18 mouse cellular contexts compared by ENCODE assay signal in the genomic region with DNA sequence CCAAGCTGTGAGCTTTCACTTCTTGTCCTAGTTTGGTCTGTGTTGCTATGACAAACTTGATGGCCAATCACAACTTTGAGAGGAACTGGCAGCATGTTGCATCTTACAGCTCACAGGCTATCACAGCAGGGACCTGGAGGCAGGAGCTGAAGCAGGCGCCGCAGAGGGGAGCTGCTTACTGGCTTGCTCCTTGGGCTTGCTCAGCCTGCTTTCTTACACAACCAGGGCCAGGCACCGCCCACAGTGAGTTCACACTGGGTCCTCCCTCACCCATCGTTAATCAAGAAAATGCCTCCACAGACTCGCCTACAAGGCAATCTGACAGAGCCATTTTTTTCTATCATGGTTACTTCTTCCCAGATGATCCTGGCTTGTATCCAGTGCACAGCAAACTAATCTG.
DNase-seq lines count a peak whose midpoint lies in the region; ATAC-seq lines count a peak whose summit lies in the region.
"Had no signal": no experiment of that assay in that cellular context is flagged by ENCODE, and none has a peak within 500 bp of the region (broad histone marks: within the 10 kb centered on the region; RNA-seq: fewer than 3 reads in every experiment).

No protein-coding gene starts in this region.

- H3K4me3 ChIP-seq in forebrain, embryonic 12.5 days (replicated peaks), result no peak overlapping the region
- H3K4me3 ChIP-seq: hindbrain, embryonic 12.5 days; limb, embryonic 10.5 days; midbrain, embryonic 12.5 days had no signal

- no peak overlapping the region for H3K9ac ChIP-seq in forebrain, embryonic 12.5 days
- H3K9ac ChIP-seq: hindbrain, embryonic 12.5 days; liver, postnatal 0 days; midbrain, embryonic 12.5 days had no signal

- no peaks in the 10 kb centered on the region for H3K36me3 ChIP-seq in forebrain, embryonic 12.5 days (replicated peaks)
- H3K36me3 ChIP-seq: G1E; hindbrain, embryonic 12.5 days; limb, embryonic 10.5 days; midbrain, embryonic 12.5 days had no signal

- peak; percentile 61 for DNase-seq in gastrocnemius, adult 18-20 months (ENCODE audit: low spot score)
- DNase-seq in gastrocnemius, postnatal 10 days, result no peak
- DNase-seq in kidney, adult 9 months, result peak; percentile 41
- DNase-seq in kidney, postnatal 10 days, result no peak
- DNase-seq in adrenal gland, postnatal 36 days, result peak; percentile 63 to 67
- no peak for DNase-seq in frontal cortex, postnatal 14 days (ENCODE audit: low spot score in 2 of 2)
- DNase-seq: embryo, embryonic 11 days; layer of hippocampus, postnatal 36 days; liver, postnatal 0 days; thymus, postnatal 4 days had no signal

- ATAC-seq in megakaryocyte, adult 5-6 weeks (ENCODE audit: poor library complexity, severe bottlenecking), result peak; percentile 59
- ATAC-seq in forebrain, embryonic 12.5 days (ENCODE audit: low FRiP score), result no peak
- ATAC-seq: activated CD4-positive, CD25-positive, alpha-beta regulatory T cell, adult 4 months; intestine, postnatal 0 days; liver, postnatal 0 days had no signal

- H3K27ac ChIP-seq in forebrain, embryonic 12.5 days, result no peak overlapping the region
- H3K27ac ChIP-seq: hindbrain, embryonic 12.5 days; limb, embryonic 10.5 days; midbrain, embryonic 12.5 days had no signal

- H3K27me3 ChIP-seq in forebrain, embryonic 12.5 days, result no peaks in the 10 kb centered on the region
- H3K27me3 ChIP-seq: hindbrain, embryonic 12.5 days; midbrain, embryonic 12.5 days had no signal

- H3K9me3 ChIP-seq in forebrain, embryonic 12.5 days, result no peaks in the 10 kb centered on the region
- H3K9me3 ChIP-seq: limb, embryonic 10.5 days; midbrain, embryonic 12.5 days had no signal

- no peak overlapping the region for H3K4me2 ChIP-seq in forebrain, embryonic 12.5 days
- H3K4me2 ChIP-seq: hindbrain, embryonic 12.5 days; midbrain, embryonic 12.5 days had no signal

- H3K4me1 ChIP-seq in forebrain, embryonic 12.5 days, result no peaks in the 10 kb centered on the region
- H3K4me1 ChIP-seq: hindbrain, embryonic 12.5 days; limb, embryonic 10.5 days; midbrain, embryonic 12.5 days had no signal

- 64% methylated on average over 5 of the region's 5 CpGs for WGBS in forebrain, embryonic 12.5 days

Comparison
In these comparisons a context has a peak if more than half of its experiments do, and no peak if none do; other contexts are left out.
1. DNase-seq: peak in gastrocnemius, adult 18-20 months (single experiment), kidney, adult 9 months (single experiment) and adrenal gland, postnatal 36 days (2 of 2); none in gastrocnemius, postnatal 10 days (single experiment), kidney, postnatal 10 days (single experiment) and frontal cortex, postnatal 14 days (0 of 2).